Mouse (Mus musculus) thymus, adult 2 months (tissue): ENCODE measurements around the gene Gm21969.

Source experiments
- CTCF ChIP-seq: fragments of 200-500 bp; IDR thresholded peaks from 2 replicates; pipeline ENCODE4 v1.5.1; 2012; ENCODE audit warnings: mild to moderate bottlenecking, control low read depth, low read length, moderate library complexity, borderline replicate concordance; ENCODE audit not compliant: control insufficient read depth, poor library complexity, insufficient read depth; ENCODE audit errors: extremely low read depth
- POLR2A ChIP-seq: fragments of 200-500 bp; IDR thresholded peaks from 2 replicates; pipeline ENCODE4 v1.6.1; 2012; ENCODE audit warnings: mild to moderate bottlenecking, low read length, control low read depth, moderate library complexity; ENCODE audit not compliant: control insufficient read depth, poor library complexity, insufficient read depth; ENCODE audit errors: extremely low read depth

DNA sequence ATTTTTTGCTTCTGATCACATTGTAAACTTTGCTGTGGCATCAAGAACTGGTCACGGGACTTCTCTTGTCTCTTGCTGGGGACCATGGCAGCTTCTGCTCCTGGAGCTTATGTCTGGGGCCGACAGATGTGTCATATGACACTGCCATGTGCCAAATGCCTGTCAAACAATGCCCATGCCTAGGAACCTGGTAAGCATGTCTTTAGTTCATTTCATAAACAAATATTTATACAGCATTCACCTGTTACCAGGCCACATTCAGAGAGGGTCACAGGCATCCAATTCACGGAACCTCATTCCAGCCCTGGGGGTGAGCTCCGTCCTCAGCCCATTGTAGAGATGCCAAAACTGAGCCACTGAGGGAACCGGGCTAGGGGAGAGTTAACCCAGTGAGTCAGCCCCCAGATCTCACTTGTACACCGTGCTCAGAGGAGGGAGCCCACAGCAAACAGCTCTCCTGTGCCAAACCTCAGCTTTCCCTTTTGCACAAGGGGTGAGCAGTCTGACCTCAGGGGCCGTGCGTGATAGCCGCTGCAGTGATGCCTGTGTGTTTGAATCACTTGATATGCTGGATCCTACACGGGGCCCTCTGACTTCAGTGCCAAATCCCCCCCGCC, 19.2 kb upstream of the Gm21969 start:
- TF ChIP-seq POLR2A (no peak), CTCF (no peak)
